Mouse (Mus musculus): ENCODE results near the gene Ankrd1. TPM values are rescaled to one million over a fixed set of nuclear protein-coding genes. Genes with fewer than 3 reads are reported as not detected.

Ankrd1 gene
- polyA plus RNA-seq, 1 experiment: 16.0 TPM

- 2% methylated on average over 34 of the region's 34 CpGs for WGBS
- Histone ChIP-seq H3K4me3 (replicated peaks; ENCODE audit: extremely low read depth, low read depth, low read length) (peak within 1 kb of the TSS; percentile 79), H3K4me1 (ENCODE audit: control insufficient read depth, insufficient read depth, low read length) (no peaks in the 10 kb centered on the region)
- DNase-seq: peak; percentile 66
- TF ChIP-seq POLR2A (IDR thresholded peaks at IDR 0.05; ENCODE audit: borderline replicate concordance, extremely low read depth, low read depth, low read length) (peak; percentile 32; the same call in 1 of the 2 replicates), CTCF (IDR thresholded peaks at IDR 0.05; ENCODE audit: insufficient read depth, low read length) (no peak)
Observed at GRCm38 (mm10) chr19:36083262-36084225, 36.4 kb downstream of the Ankrd1 start, which contains the start of gene Rpp30. TSS of gene Rpp30 (plus strand) at chr19:36083716.

DNA sequence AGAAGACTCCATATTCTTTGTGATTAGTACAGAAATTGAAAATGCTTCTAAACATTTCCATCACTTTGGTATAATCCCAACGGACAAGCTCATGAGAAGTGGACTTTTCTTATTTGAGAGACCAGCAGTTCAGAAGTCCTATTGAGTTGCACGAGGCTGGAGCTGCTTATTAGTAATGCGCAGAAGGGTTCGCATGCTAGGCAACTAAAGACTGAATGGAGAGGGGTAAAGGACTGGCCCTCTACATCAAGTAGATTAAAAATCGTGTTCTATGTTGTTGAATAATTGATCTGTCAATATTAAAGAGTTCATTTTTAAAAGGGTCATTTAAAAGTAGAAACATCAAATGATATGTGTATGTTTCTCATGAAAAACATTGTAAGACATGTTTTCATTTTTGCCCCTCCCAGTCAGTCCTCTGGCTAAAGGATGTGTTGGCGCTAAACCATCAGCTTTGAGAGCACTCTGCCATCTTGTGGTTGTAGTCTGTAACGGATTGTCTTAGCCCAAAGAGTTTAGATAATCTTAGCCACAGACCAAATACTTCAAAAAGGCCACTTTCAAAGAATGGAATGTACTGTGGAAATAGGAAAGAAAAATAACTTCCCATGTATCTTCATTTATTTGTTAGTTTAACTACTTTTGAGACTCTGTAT is 37.2 kb downstream of the Ankrd1 start:
- peak; percentile 31 for TF ChIP-seq CTCF (IDR thresholded peaks at IDR 0.05; ENCODE audit: insufficient read depth, low read length)
- no peak for TF ChIP-seq POLR2A (IDR thresholded peaks at IDR 0.05; ENCODE audit: borderline replicate concordance, extremely low read depth, low read depth, low read length)
- peak overlapping the region; percentile 31 for H3K4me3 ChIP-seq (replicated peaks; ENCODE audit: extremely low read depth, low read depth, low read length)

GRCm38 (mm10) chr19:36062801-36063529 is 56.9 kb downstream of the Ankrd1 start:
- no peak for DNase-seq
- 73% methylated on average over 2 of the region's 2 CpGs for WGBS
- H3K4me3 ChIP-seq (replicated peaks; ENCODE audit: extremely low read depth, low read depth, low read length): no peak overlapping the region
- no peak for TF ChIP-seq POLR2A (IDR thresholded peaks at IDR 0.05; ENCODE audit: borderline replicate concordance, extremely low read depth, low read depth, low read length)
- no peak for TF ChIP-seq CTCF (IDR thresholded peaks at IDR 0.05; ENCODE audit: insufficient read depth, low read length)
- no peaks in the 10 kb centered on the region for H3K4me1 ChIP-seq (ENCODE audit: control insufficient read depth, insufficient read depth, low read length)

More for the DNA sequence above, 37.2 kb downstream of the Ankrd1 start:
- WGBS: 49% methylated on average over 7 of the region's 7 CpGs
- H3K4me1 ChIP-seq (ENCODE audit: control insufficient read depth, insufficient read depth, low read length): no peaks in the 10 kb centered on the region
- DNase-seq: no peak

Other genes with a start within 250 kb of the Ankrd1 start
- 0.19 and 0.43 TPM in 2 replicates for gene Htr7, start 62.6 kb downstream of the Ankrd1 start, polyA plus RNA-seq (2012; rRNA removed)
- 1.9 and 4.4 TPM in 2 replicates for gene Rpp30, start 36.4 kb downstream of the Ankrd1 start, polyA plus RNA-seq (2012; rRNA removed)
- gene Pcgf5, start 228.2 kb upstream of the Ankrd1 start, polyA plus RNA-seq (2012; rRNA removed): 6.6 and 8.7 TPM in 2 replicates